Mouse (Mus musculus) thymus, postnatal 10 days (tissue): ENCODE measurements around the gene Il4ra.
A peak's percentile ranks its signal among the peaks of the same experiment; 100 is the strongest.

Source experiments
- DNase-seq, 2 experiments: peaks; one replicate each; pipeline ENCODE4 v3.0.0; 2021; ENCODE audit warnings: low spot score in 2 of 2

Gene Il4ra

GRCm38 (mm10) chr7:125549916-125550315, 2.0 kb upstream of the Il4ra start:
- no peak for DNase-seq

GRCm38 (mm10) chr7:125550881-125551381, 989 bp upstream of the Il4ra start:
- DNase-seq: no peak

- DNase-seq: no peak
Measured at GRCm38 (mm10) chr7:125552851-125553555, 1.1 kb downstream of the Il4ra start.

GRCm38 (mm10) chr7:125553653-125554428, 1.9 kb downstream of the Il4ra start:
- DNase-seq: no peak

- DNase-seq: peak in 1 of 2 experiments; percentile 55
Measured at GRCm38 (mm10) chr7:125554456-125555114, 2.7 kb downstream of the Il4ra start.

- DNase-seq: no peak
Measured at GRCm38 (mm10) chr7:125555351-125555872, 3.5 kb downstream of the Il4ra start.

GRCm38 (mm10) chr7:125556096-125556495, 4.2 kb downstream of the Il4ra start:
- DNase-seq: no peak

- DNase-seq: peak; percentile 82 to 92
Measured at GRCm38 (mm10) chr7:125556865-125557264, 4.9 kb downstream of the Il4ra start.

- no peak for DNase-seq
Measured at GRCm38 (mm10) chr7:125558401-125558945, 6.6 kb downstream of the Il4ra start.

- no peak for DNase-seq
Measured at GRCm38 (mm10) chr7:125558997-125559396, 7.1 kb downstream of the Il4ra start.

GRCm38 (mm10) chr7:125559537-125559936, 7.6 kb downstream of the Il4ra start:
- DNase-seq: no peak

GRCm38 (mm10) chr7:125560146-125560785, 8.3 kb downstream of the Il4ra start:
- DNase-seq: no peak

- DNase-seq: no peak
Measured at GRCm38 (mm10) chr7:125561085-125561690, 9.3 kb downstream of the Il4ra start.

- no peak for DNase-seq
Measured at GRCm38 (mm10) chr7:125562413-125562812, 10.5 kb downstream of the Il4ra start.

GRCm38 (mm10) chr7:125563093-125563492, 11.2 kb downstream of the Il4ra start:
- no peak for DNase-seq

- no peak for DNase-seq
Measured at GRCm38 (mm10) chr7:125564316-125565024, 12.6 kb downstream of the Il4ra start.

- DNase-seq: no peak
Measured at GRCm38 (mm10) chr7:125565516-125566285, 13.8 kb downstream of the Il4ra start.

GRCm38 (mm10) chr7:125566420-125566819, 14.5 kb downstream of the Il4ra start:
- DNase-seq: no peak

- no peak for DNase-seq
Measured at GRCm38 (mm10) chr7:125568888-125569287, 17.0 kb downstream of the Il4ra start.
